Mouse (Mus musculus): ENCODE measurements around the gene Dact2. TPM values are rescaled to one million over a fixed set of nuclear protein-coding genes. Genes with fewer than 3 reads are reported as not detected.

Dact2 gene
- polyA plus RNA-seq, 1 experiment from 2014 or later, result 2.0 TPM

- no peaks in the 10 kb centered on the region for H3K9me3 ChIP-seq (replicated peaks; ENCODE audit: control insufficient read depth, low read length, poor library complexity, severe bottlenecking)
- ATAC-seq, result peak; percentile 88
- no peaks in the 10 kb centered on the region for H3K36me3 ChIP-seq (ENCODE audit: control insufficient read depth, insufficient read depth, low read length)
- peak overlapping the region; percentile 30; the same call in 1 of the 2 replicates for H3K9ac ChIP-seq (ENCODE audit: low read depth, low read length)
- H3K27me3 ChIP-seq (ENCODE audit: control insufficient read depth, insufficient read depth, low read depth, low read length), result no peaks in the 10 kb centered on the region
- peaks cover 30% of the 10 kb centered on the region for H3K4me1 ChIP-seq (ENCODE audit: control insufficient read depth, insufficient read depth, low read length)
- peak overlapping the region; percentile 76 for H3K27ac ChIP-seq (ENCODE audit: low read length)
- 2% methylated on average over 10 of the region's 10 CpGs for WGBS
- no peak overlapping the region for H3K4me3 ChIP-seq (ENCODE audit: low read depth, low read length)
- peak overlapping the region; percentile 42 for H3K4me2 ChIP-seq (ENCODE audit: low read length)
Measured at GRCm38 (mm10) chr17:14165332-14165876, 38.7 kb downstream of the Dact2 start.

GRCm38 (mm10) chr17:14160846-14161245 is 43.3 kb downstream of the Dact2 start:
- H3K27me3 ChIP-seq (ENCODE audit: control insufficient read depth, insufficient read depth, low read depth, low read length), result no peaks in the 10 kb centered on the region
- no peak overlapping the region for H3K4me3 ChIP-seq (ENCODE audit: low read depth, low read length)
- no peaks in the 10 kb centered on the region for H3K9me3 ChIP-seq (replicated peaks; ENCODE audit: control insufficient read depth, low read length, poor library complexity, severe bottlenecking)
- H3K9ac ChIP-seq (ENCODE audit: low read depth, low read length), result no peak overlapping the region
- 91% methylated on average over 3 of the region's 3 CpGs for WGBS
- H3K27ac ChIP-seq (ENCODE audit: low read length), result no peak overlapping the region
- ATAC-seq, result no peak
- no peak overlapping the region for H3K4me2 ChIP-seq (ENCODE audit: low read length)
- peaks cover 26% of the 10 kb centered on the region for H3K4me1 ChIP-seq (ENCODE audit: control insufficient read depth, insufficient read depth, low read length)
- no peaks in the 10 kb centered on the region for H3K36me3 ChIP-seq (ENCODE audit: control insufficient read depth, insufficient read depth, low read length)

- Histone ChIP-seq H3K27me3 (ENCODE audit: control insufficient read depth, insufficient read depth, low read depth, low read length) (no peaks in the 10 kb centered on the region), H3K27ac (ENCODE audit: low read length) (no peak overlapping the region), H3K9me3 (replicated peaks; ENCODE audit: control insufficient read depth, low read length, poor library complexity, severe bottlenecking) (no peaks in the 10 kb centered on the region), H3K4me3 (ENCODE audit: low read depth, low read length) (no peak overlapping the region), H3K4me2 (ENCODE audit: low read length) (no peak overlapping the region), H3K4me1 (ENCODE audit: control insufficient read depth, insufficient read depth, low read length) (peaks cover 6% of the 10 kb centered on the region), H3K36me3 (ENCODE audit: control insufficient read depth, insufficient read depth, low read length) (no peaks in the 10 kb centered on the region), H3K9ac (ENCODE audit: low read depth, low read length) (no peak overlapping the region)
- 8% methylated on average over 7 of the region's 7 CpGs for WGBS
- peak; percentile 43 for ATAC-seq
Measured at GRCm38 (mm10) chr17:14157779-14158195, 46.3 kb downstream of the Dact2 start.

Other genes starting within 250 kb of the Dact2 start
- not detected in 2 replicates for gene Gm7356, start 200.6 kb downstream of the Dact2 start, polyA plus RNA-seq (2015; fragmentation: Nextera tagmentation; extraction: Ambion mirVana)
- gene Gm7358, start 144.8 kb downstream of the Dact2 start, polyA plus RNA-seq (2015; fragmentation: Nextera tagmentation; extraction: Ambion mirVana), result not detected in 2 replicates
- 2.5 and 3.0 TPM in 2 replicates for gene Smoc2, start 75.2 kb upstream of the Dact2 start, polyA plus RNA-seq (2015; fragmentation: Nextera tagmentation; extraction: Ambion mirVana)